Mouse (Mus musculus): ENCODE results near the gene Zfp2. TPM values are rescaled to one million over a fixed set of nuclear protein-coding genes. Genes with fewer than 3 reads are reported as not detected.

Zfp2 gene
- polyA plus RNA-seq, 1 experiment = 0.59 TPM

DNA sequence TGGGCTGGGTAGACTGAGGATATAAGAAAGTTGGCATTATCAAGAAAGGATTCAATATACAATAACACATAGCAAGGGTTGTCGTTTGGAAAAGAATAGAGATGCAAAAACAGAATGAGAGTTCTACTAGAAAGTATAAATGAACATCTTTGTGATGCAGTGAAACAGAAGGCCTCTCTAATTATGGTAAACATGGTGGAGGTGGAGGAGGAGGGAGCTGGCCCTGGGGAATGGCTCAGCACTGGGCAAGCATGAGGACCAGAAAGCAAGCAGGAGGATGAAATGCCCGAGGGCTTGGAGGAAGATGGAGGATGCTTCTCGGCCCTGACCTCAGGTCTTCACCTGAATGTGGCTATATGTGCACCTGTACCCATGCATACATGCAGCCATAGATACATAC is 1.5 kb downstream of the Zfp2 start:
- Histone ChIP-seq H3K4me3 (ENCODE audit: control insufficient read depth, insufficient read depth, low read length) (no peak overlapping the region), H3K4me1 (replicated peaks; ENCODE audit: control insufficient read depth, insufficient read depth, low read length) (no peaks in the 10 kb centered on the region; the same call in 1 of the 2 replicates), H3K27me3 (ENCODE audit: control insufficient read depth, insufficient read depth, low read length) (no peaks in the 10 kb centered on the region), H3K36me3 (ENCODE audit: control insufficient read depth, insufficient read depth, low read length) (no peaks in the 10 kb centered on the region), H3K27ac (ENCODE audit: control insufficient read depth, insufficient read depth, low read length) (no peak overlapping the region)
- TF ChIP-seq CTCF (IDR thresholded peaks at IDR 0.05; ENCODE audit: borderline replicate concordance, control insufficient read depth, extremely low read depth, insufficient read depth, low read length, poor library complexity) (no peak), POLR2A (IDR thresholded peaks at IDR 0.05; ENCODE audit: control insufficient read depth, extremely low read depth, insufficient read depth, low read length, poor library complexity) (no peak)
- no peak for DNase-seq
- WGBS = 95% methylated on average over 3 of the region's 3 CpGs

DNA sequence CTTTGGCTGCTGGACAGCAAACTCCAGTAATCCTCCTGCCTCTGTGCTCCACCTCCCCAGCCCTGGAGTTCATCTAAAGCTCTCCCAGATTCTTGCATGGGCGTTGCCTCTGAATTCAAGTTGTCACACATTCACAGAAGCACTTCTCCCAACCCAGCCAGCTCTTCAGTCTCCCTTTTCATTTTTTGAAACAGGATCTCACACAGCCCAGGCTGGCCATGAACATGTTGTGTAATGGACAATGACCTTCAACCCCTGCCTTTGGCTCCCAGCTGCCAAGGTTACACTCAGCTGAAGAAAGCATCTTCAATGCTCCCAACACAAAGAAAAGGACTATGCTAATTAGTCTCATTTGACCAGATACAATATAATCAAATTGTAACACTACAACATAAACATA is 2.7 kb downstream of the Zfp2 start:
- no peak for DNase-seq
- no peaks in the 10 kb centered on the region; the same call in 1 of the 2 replicates for H3K4me1 ChIP-seq (replicated peaks; ENCODE audit: control insufficient read depth, insufficient read depth, low read length)
- H3K36me3 ChIP-seq (ENCODE audit: control insufficient read depth, insufficient read depth, low read length) = no peaks in the 10 kb centered on the region
- WGBS = 91% methylated on average over 1 of the region's 1 CpGs
- no peak overlapping the region for H3K4me3 ChIP-seq (ENCODE audit: control insufficient read depth, insufficient read depth, low read length)
- no peaks in the 10 kb centered on the region for H3K27me3 ChIP-seq (ENCODE audit: control insufficient read depth, insufficient read depth, low read length)
- H3K27ac ChIP-seq (ENCODE audit: control insufficient read depth, insufficient read depth, low read length) = no peak overlapping the region
- TF ChIP-seq POLR2A (IDR thresholded peaks at IDR 0.05; ENCODE audit: control insufficient read depth, extremely low read depth, insufficient read depth, low read length, poor library complexity) = no peak

DNA sequence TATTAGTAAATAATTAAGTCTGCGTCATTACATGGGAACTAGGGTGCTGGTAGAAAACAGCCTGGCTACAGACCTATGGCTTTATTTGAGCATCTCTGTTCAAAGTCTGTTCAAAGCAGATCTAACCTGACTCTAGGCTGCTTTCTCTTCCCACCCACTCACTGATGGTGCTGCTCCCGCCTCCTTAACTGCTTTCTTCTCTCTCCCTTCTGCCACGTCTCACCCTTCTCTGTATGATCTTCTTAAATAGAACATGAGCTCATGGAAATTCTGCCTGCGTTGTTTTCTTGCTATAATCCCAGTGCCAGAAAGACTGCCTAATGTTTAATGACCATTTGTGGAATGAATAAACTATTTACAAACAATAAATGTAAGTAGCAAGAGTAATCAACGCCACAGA is 7.8 kb downstream of the Zfp2 start:
- Histone ChIP-seq H3K36me3 (ENCODE audit: control insufficient read depth, insufficient read depth, low read length) (no peaks in the 10 kb centered on the region), H3K4me1 (replicated peaks; ENCODE audit: control insufficient read depth, insufficient read depth, low read length) (no peaks in the 10 kb centered on the region), H3K27ac (ENCODE audit: control insufficient read depth, insufficient read depth, low read length) (no peak overlapping the region), H3K27me3 (ENCODE audit: control insufficient read depth, insufficient read depth, low read length) (no peaks in the 10 kb centered on the region), H3K4me3 (ENCODE audit: control insufficient read depth, insufficient read depth, low read length) (no peak overlapping the region)
- no peak for DNase-seq
- 96% methylated on average over 5 of the region's 5 CpGs for WGBS
- no peak for TF ChIP-seq CTCF (IDR thresholded peaks at IDR 0.05; ENCODE audit: borderline replicate concordance, control insufficient read depth, extremely low read depth, insufficient read depth, low read length, poor library complexity)
- TF ChIP-seq POLR2A (IDR thresholded peaks at IDR 0.05; ENCODE audit: control insufficient read depth, extremely low read depth, insufficient read depth, low read length, poor library complexity) = no peak

DNA sequence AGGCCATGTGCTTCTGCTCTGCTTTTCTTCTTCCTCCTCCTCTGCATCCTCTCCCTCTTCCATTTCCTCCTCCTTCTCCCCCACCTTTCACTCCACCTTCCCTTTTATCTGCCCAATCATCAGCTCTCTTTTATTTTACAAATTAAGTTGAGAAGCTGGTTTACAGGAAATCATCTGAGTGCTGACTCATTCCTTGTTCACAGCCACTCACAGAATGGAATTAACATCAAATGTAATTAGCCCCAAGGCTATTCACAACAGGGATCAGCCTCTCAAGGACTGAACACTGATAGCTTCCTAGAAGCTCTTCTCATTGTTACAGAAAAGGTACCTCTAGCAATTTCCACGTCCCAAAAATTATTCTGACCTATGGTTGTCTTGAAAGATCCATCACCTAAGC is 18.6 kb downstream of the Zfp2 start:
- H3K27ac ChIP-seq (ENCODE audit: control insufficient read depth, insufficient read depth, low read length) = no peak overlapping the region
- no peaks in the 10 kb centered on the region for H3K4me1 ChIP-seq (replicated peaks; ENCODE audit: control insufficient read depth, insufficient read depth, low read length)
- no peaks in the 10 kb centered on the region for H3K36me3 ChIP-seq (ENCODE audit: control insufficient read depth, insufficient read depth, low read length)
- 79% methylated on average over 1 of the region's 1 CpGs for WGBS
- no peak for DNase-seq
- H3K4me3 ChIP-seq (ENCODE audit: control insufficient read depth, insufficient read depth, low read length) = no peak overlapping the region
- no peak for TF ChIP-seq POLR2A (IDR thresholded peaks at IDR 0.05; ENCODE audit: control insufficient read depth, extremely low read depth, insufficient read depth, low read length, poor library complexity)
- no peaks in the 10 kb centered on the region for H3K27me3 ChIP-seq (ENCODE audit: control insufficient read depth, insufficient read depth, low read length)

DNA sequence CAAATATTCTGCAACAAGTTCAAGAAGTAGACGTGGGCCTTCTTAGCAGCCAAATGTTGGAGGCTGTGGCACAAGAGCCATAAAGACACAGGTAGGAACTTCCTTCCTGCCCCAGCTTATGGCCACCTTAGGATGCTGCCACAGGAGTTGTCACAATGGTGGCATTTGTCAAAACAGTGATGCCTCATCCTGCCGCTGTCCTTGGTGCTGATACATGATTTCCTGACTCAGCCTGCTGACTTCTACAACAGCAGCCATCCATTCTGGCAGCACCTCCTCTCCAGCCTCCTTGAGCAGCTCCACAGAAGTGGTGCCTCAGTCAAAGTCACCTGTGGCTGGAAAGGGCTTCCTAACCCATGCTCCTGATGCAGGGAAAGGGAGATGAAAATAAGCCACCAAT is 23.5 kb downstream of the Zfp2 start:
- Histone ChIP-seq H3K27me3 (ENCODE audit: control insufficient read depth, insufficient read depth, low read length) (no peaks in the 10 kb centered on the region), H3K4me3 (ENCODE audit: control insufficient read depth, insufficient read depth, low read length) (no peak overlapping the region), H3K36me3 (ENCODE audit: control insufficient read depth, insufficient read depth, low read length) (no peaks in the 10 kb centered on the region), H3K27ac (ENCODE audit: control insufficient read depth, insufficient read depth, low read length) (no peak overlapping the region), H3K4me1 (replicated peaks; ENCODE audit: control insufficient read depth, insufficient read depth, low read length) (no peaks in the 10 kb centered on the region)
- peak; percentile 18 for DNase-seq
- 45% methylated on average over 2 of the region's 2 CpGs for WGBS
- TF ChIP-seq CTCF (IDR thresholded peaks at IDR 0.05; ENCODE audit: borderline replicate concordance, control insufficient read depth, extremely low read depth, insufficient read depth, low read length, poor library complexity) (no peak), POLR2A (IDR thresholded peaks at IDR 0.05; ENCODE audit: control insufficient read depth, extremely low read depth, insufficient read depth, low read length, poor library complexity) (no peak)

DNA sequence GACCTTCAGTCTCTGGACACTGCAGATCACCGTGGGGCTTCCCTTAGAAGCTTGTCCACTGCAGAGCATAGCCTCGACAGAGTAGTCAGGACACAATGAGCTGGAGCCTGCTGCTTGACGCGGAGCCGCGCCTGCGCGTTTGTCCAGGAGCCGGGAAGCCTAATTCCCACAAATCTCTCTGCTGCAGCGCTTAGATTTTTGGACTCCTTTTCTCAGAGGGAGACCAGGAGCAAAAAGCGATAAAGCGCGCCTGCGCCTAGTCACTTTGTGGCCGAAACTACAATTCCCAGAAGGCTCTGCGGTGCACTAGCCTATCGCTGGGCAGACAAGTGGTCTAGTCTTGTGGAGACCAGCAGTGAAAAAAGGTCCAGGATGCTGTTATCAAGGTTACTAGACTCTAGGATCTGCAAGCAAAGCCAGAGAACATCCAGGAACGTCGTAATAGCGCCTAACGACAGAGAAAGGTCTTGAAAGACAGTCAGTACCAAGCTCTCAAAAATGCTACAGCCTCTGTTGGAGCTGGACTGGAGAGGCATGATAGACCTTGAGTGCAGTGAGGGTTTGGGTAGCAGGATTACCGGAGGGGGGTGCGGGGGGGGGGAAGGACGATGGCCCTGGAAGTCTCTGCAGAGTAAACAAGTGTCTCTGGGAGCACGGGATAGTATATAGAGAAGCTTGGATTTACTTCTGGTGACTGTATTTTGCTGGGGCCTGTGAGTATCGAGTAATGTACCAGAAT is 28.4 kb downstream of the Zfp2 start, which contains the start of gene Zfp454:
TSS of gene Zfp454 (minus strand) at position 262 of the 739 bp plus-strand sequence.
- peak; percentile 11 for DNase-seq
- Histone ChIP-seq H3K4me1 (replicated peaks; ENCODE audit: control insufficient read depth, insufficient read depth, low read length) (no peaks in the 10 kb centered on the region), H3K27ac (ENCODE audit: control insufficient read depth, insufficient read depth, low read length) (no peak within 1 kb of the TSS), H3K36me3 (ENCODE audit: control insufficient read depth, insufficient read depth, low read length) (no peaks in the 10 kb centered on the region), H3K27me3 (ENCODE audit: control insufficient read depth, insufficient read depth, low read length) (no peaks in the 10 kb centered on the region), H3K4me3 (ENCODE audit: control insufficient read depth, insufficient read depth, low read length) (no peak within 1 kb of the TSS)
- 16% methylated on average over 26 of the region's 26 CpGs for whole genome bisulfite sequencing
- TF ChIP-seq CTCF (IDR thresholded peaks at IDR 0.05; ENCODE audit: borderline replicate concordance, control insufficient read depth, extremely low read depth, insufficient read depth, low read length, poor library complexity) = no peak
- no peak for TF ChIP-seq POLR2A (IDR thresholded peaks at IDR 0.05; ENCODE audit: control insufficient read depth, extremely low read depth, insufficient read depth, low read length, poor library complexity)

DNA sequence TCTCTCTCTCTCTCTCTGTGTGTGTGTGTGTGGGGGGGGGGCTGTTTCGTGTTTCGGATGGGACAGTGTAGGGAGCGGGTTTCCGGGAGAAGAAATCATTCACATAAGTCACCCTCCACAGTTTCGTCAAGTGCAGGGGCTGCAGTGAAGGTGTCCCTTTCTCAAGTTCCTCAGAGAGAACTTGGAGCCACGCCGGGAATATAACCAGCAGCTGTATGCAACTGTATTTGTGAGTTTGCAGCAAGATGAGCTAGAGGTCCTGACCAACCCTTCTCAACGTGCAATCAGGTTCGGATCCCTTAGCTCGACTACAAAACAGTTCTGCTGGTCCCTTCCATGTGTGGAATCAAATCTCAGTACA is 29.1 kb downstream of the Zfp2 start:
- 45% methylated on average over 10 of the region's 10 CpGs for WGBS
- H3K4me3 ChIP-seq (ENCODE audit: control insufficient read depth, insufficient read depth, low read length) = no peak overlapping the region
- no peaks in the 10 kb centered on the region for H3K27me3 ChIP-seq (ENCODE audit: control insufficient read depth, insufficient read depth, low read length)
- DNase-seq = no peak
- no peaks in the 10 kb centered on the region for H3K4me1 ChIP-seq (replicated peaks; ENCODE audit: control insufficient read depth, insufficient read depth, low read length)
- no peaks in the 10 kb centered on the region for H3K36me3 ChIP-seq (ENCODE audit: control insufficient read depth, insufficient read depth, low read length)
- TF ChIP-seq CTCF (IDR thresholded peaks at IDR 0.05; ENCODE audit: borderline replicate concordance, control insufficient read depth, extremely low read depth, insufficient read depth, low read length, poor library complexity) (no peak), POLR2A (IDR thresholded peaks at IDR 0.05; ENCODE audit: control insufficient read depth, extremely low read depth, insufficient read depth, low read length, poor library complexity) (no peak)
- no peak overlapping the region for H3K27ac ChIP-seq (ENCODE audit: control insufficient read depth, insufficient read depth, low read length)
